ENCODE assay signal across 16 mouse cellular contexts in the genomic region with DNA sequence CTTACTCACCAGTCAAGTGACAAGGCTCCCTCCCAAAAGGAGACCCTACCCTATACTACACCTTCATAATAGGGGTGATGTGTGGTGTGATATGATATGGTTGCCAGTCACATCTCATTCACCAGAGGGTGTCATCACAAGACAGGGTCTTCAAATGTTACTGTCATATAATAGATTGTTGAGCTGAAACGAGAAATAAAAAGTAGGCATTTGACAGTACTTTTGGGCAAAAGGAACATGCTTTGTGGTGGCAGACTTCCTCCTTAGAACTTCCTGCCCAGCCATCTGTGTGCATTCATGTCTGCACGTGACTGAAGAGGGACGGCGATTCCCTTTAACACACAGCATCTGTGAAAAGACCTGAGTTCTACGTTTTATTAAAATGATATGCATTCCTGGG. TPM values are rescaled to one million over a fixed set of nuclear protein-coding genes. Genes with fewer than 3 reads are reported as not detected.
DNase-seq lines count a peak whose midpoint lies in the region; ATAC-seq lines count a peak whose summit lies in the region.
"Had no signal": no experiment of that assay in that cellular context is flagged by ENCODE, and none has a peak within 500 bp of the region (broad histone marks: within the 10 kb centered on the region; RNA-seq: fewer than 3 reads in every experiment).

No protein-coding gene starts in this region.

- DNase-seq in liver, embryonic 11.5 days (ENCODE audit: low spot score), result no peak
- peak; percentile 63 for DNase-seq in thymus, postnatal 25 days
- DNase-seq in midbrain, embryonic 14.5 days, result no peak
- no peak for DNase-seq in layer of hippocampus, adult 9-10 months (ENCODE audit: low spot score)
- DNase-seq: adrenal gland, postnatal 14 days; cerebellum, adult 8-10 months; kidney, postnatal 14 days had no signal

- 0 out of 2 replicates have a peak overlapping the region, but pooled peaks have one; percentile 30 for H3K27ac ChIP-seq in liver, embryonic 16.5 days (ENCODE audit: low read length)
- no peak overlapping the region for H3K27ac ChIP-seq in liver, embryonic 11.5 days (ENCODE audit: low read depth, low read length)
- no peak overlapping the region for H3K27ac ChIP-seq in midbrain, embryonic 14.5 days (replicated peaks; ENCODE audit: low read depth, low read length)
- no peak overlapping the region for H3K27ac ChIP-seq in forebrain, embryonic 15.5 days (replicated peaks)
- H3K27ac ChIP-seq: embryonic facial prominence, embryonic 13.5 days; lung, embryonic 15.5 days had no signal

- H3K9me3 ChIP-seq in liver, embryonic 16.5 days (replicated peaks; ENCODE audit: control insufficient read depth, low read length), result no peaks in the 10 kb centered on the region
- H3K9me3 ChIP-seq in liver, embryonic 11.5 days (ENCODE audit: control insufficient read depth, low read length), result no peaks in the 10 kb centered on the region
- H3K9me3 ChIP-seq in megakaryocyte, embryonic 14.5 days, result no peaks in the 10 kb centered on the region
- H3K9me3 ChIP-seq in midbrain, embryonic 14.5 days (ENCODE audit: control insufficient read depth, low read length), result no peaks in the 10 kb centered on the region
- no peaks in the 10 kb centered on the region for H3K9me3 ChIP-seq in forebrain, embryonic 15.5 days
- H3K9me3 ChIP-seq: embryonic facial prominence, embryonic 13.5 days; lung, embryonic 15.5 days had no signal

- no peaks in the 10 kb centered on the region for H3K4me1 ChIP-seq in liver, embryonic 16.5 days (ENCODE audit: control insufficient read depth, low read depth, low read length)
- no peaks in the 10 kb centered on the region for H3K4me1 ChIP-seq in liver, embryonic 11.5 days (replicated peaks; ENCODE audit: control insufficient read depth, insufficient read depth, low read length)
- peaks cover 18% of the 10 kb centered on the region for H3K4me1 ChIP-seq in megakaryocyte, embryonic 14.5 days
- H3K4me1 ChIP-seq in midbrain, embryonic 14.5 days (ENCODE audit: control insufficient read depth, insufficient read depth, low read length), result no peaks in the 10 kb centered on the region
- H3K4me1 ChIP-seq in forebrain, embryonic 15.5 days, result no peaks in the 10 kb centered on the region
- H3K4me1 ChIP-seq: embryonic facial prominence, embryonic 13.5 days had no signal

- ATAC-seq in liver, embryonic 16.5 days (ENCODE audit: low read depth), result no peak
- ATAC-seq in liver, embryonic 11.5 days (replicated peaks; ENCODE audit: low FRiP score), result no peak
- ATAC-seq in activated CD4-positive, CD25-positive, alpha-beta regulatory T cell, adult 4 months, result peak; percentile 96
- ATAC-seq in midbrain, embryonic 14.5 days (ENCODE audit: low FRiP score, low TSS enrichment), result no peak
- no peak for ATAC-seq in forebrain, embryonic 15.5 days (replicated peaks)
- ATAC-seq: forebrain, embryonic 14.5 days; hindbrain, embryonic 16.5 days had no signal

- no peak overlapping the region for H3K4me2 ChIP-seq in liver, embryonic 16.5 days (ENCODE audit: low read depth, low read length)
- H3K4me2 ChIP-seq in liver, embryonic 11.5 days, result no peak overlapping the region
- H3K4me2 ChIP-seq in midbrain, embryonic 14.5 days (ENCODE audit: low read length), result no peak overlapping the region
- no peak overlapping the region for H3K4me2 ChIP-seq in forebrain, embryonic 15.5 days (replicated peaks)
- H3K4me2 ChIP-seq: embryonic facial prominence, embryonic 13.5 days; heart, embryonic 11.5 days; lung, embryonic 15.5 days had no signal

- no peaks in the 10 kb centered on the region for H3K36me3 ChIP-seq in liver, embryonic 16.5 days (ENCODE audit: control insufficient read depth, insufficient read depth)
- peaks cover 4% of the 10 kb centered on the region; the same call in 1 of the 2 replicates for H3K36me3 ChIP-seq in liver, embryonic 11.5 days (ENCODE audit: control insufficient read depth, insufficient read depth, low read length)
- H3K36me3 ChIP-seq in megakaryocyte, embryonic 14.5 days (replicated peaks; ENCODE audit: low read length), result peaks cover 12% of the 10 kb centered on the region
- H3K36me3 ChIP-seq in midbrain, embryonic 14.5 days (ENCODE audit: control insufficient read depth, insufficient read depth, low read length), result no peaks in the 10 kb centered on the region; the same call in 1 of the 2 replicates
- H3K36me3 ChIP-seq in forebrain, embryonic 15.5 days, result no peaks in the 10 kb centered on the region
- H3K36me3 ChIP-seq: embryonic facial prominence, embryonic 13.5 days; lung, embryonic 15.5 days had no signal

- 28% methylated on average over 5 of the region's 5 CpGs for WGBS in liver, embryonic 16.5 days (ENCODE audit: insufficient replicate concordance)
- WGBS in liver, embryonic 11.5 days, result 50% methylated on average over 5 of the region's 5 CpGs
- WGBS in midbrain, embryonic 14.5 days, result 88% methylated on average over 5 of the region's 5 CpGs
- 85% methylated on average over 5 of the region's 5 CpGs for whole genome bisulfite sequencing in forebrain, embryonic 15.5 days

- no peaks in the 10 kb centered on the region for H3K27me3 ChIP-seq in liver, embryonic 16.5 days (ENCODE audit: control insufficient read depth, insufficient read depth, low read depth, low read length)
- H3K27me3 ChIP-seq in liver, embryonic 11.5 days (replicated peaks; ENCODE audit: control insufficient read depth, insufficient read depth, low read length), result no peaks in the 10 kb centered on the region
- H3K27me3 ChIP-seq in megakaryocyte, embryonic 14.5 days (replicated peaks), result no peaks in the 10 kb centered on the region
- no peaks in the 10 kb centered on the region for H3K27me3 ChIP-seq in midbrain, embryonic 14.5 days (ENCODE audit: control insufficient read depth, insufficient read depth, low read length)
- H3K27me3 ChIP-seq in forebrain, embryonic 15.5 days, result no peaks in the 10 kb centered on the region
- H3K27me3 ChIP-seq: embryonic facial prominence, embryonic 13.5 days; lung, embryonic 15.5 days had no signal

- H3K4me3 ChIP-seq in liver, embryonic 16.5 days (ENCODE audit: low read depth, low read length), result no peak overlapping the region
- no peak overlapping the region for H3K4me3 ChIP-seq in liver, embryonic 11.5 days (ENCODE audit: low read depth, low read length)
- peak overlapping the region; percentile 35 for H3K4me3 ChIP-seq in megakaryocyte, embryonic 14.5 days (replicated peaks)
- no peak overlapping the region for H3K4me3 ChIP-seq in midbrain, embryonic 14.5 days (replicated peaks; ENCODE audit: low read depth, low read length)
- no peak overlapping the region for H3K4me3 ChIP-seq in forebrain, embryonic 15.5 days
- H3K4me3 ChIP-seq: embryonic facial prominence, embryonic 13.5 days; lung, embryonic 15.5 days had no signal

- H3K9ac ChIP-seq in liver, embryonic 16.5 days (ENCODE audit: low read depth, low read length), result no peak overlapping the region
- H3K9ac ChIP-seq in liver, embryonic 11.5 days (ENCODE audit: low read depth, low read length), result no peak overlapping the region
- no peak overlapping the region for H3K9ac ChIP-seq in midbrain, embryonic 14.5 days (replicated peaks; ENCODE audit: low read length)
- H3K9ac ChIP-seq in forebrain, embryonic 15.5 days (replicated peaks), result no peak overlapping the region
- H3K9ac ChIP-seq: embryonic facial prominence, embryonic 13.5 days; lung, embryonic 15.5 days had no signal

RNA-seq across cellular contexts. Expression of a gene that starts 56.0 kb away (rescaled TPM):
- polyA plus RNA-seq in liver, embryonic 16.5 days (2015; fragmentation: Nextera tagmentation; extraction: Ambion mirVana), result not detected in 2 replicates
- 0.14 TPM in 1 of 2 replicates, not detected in the other for polyA plus RNA-seq in liver, embryonic 11.5 days (2014; fragmentation: Nextera tagmentation; extraction: Ambion mirVana)
- polyA plus RNA-seq in activated CD4-positive, CD25-positive, alpha-beta regulatory T cell, adult 4 months (2017; shearing (Covaris generic)), result under 1 TPM in 1 of 2 experiments, not detected in 1; 0.67 TPM
- polyA plus RNA-seq in megakaryocyte, embryonic 14.5 days (2012; ENCODE audit: insufficient read depth, low replicate concordance), result not detected in 2 replicates
- polyA plus RNA-seq in midbrain, embryonic 14.5 days (2014; fragmentation: Nextera tagmentation; extraction: Ambion mirVana), result 0.30 TPM in 1 of 2 replicates, not detected in the other
- polyA plus RNA-seq in forebrain, embryonic 15.5 days (2015; fragmentation: Nextera tagmentation; extraction: Ambion mirVana), result not detected in 2 replicates
- polyA plus RNA-seq: embryonic facial prominence, embryonic 13.5 days; forebrain, embryonic 14.5 days; heart, embryonic 11.5 days; lung, embryonic 15.5 days had no signal
